Mouse (Mus musculus) MEL (cell line): ENCODE measurements at regions not wholly inside any gene's neighbourhood (a gene's known extent, or its start where the extent isn't known, plus 50 kb on each side); places are given as distances from the start of the nearest gene placed in this dataset.

ENCODE experiments used
- DNase-seq: peaks from one replicate; pipeline ENCODE4 v3.0.0; 2011; ENCODE audit warnings: low read depth, low spot score
- H3K27ac ChIP-seq: 2 replicates; pipeline ENCODE4 v1.5.1; 2012; ENCODE audit warnings: low read depth, mild to moderate bottlenecking, control low read depth, low read length, moderate library complexity; ENCODE audit not compliant: control insufficient read depth
- H3K27me3 ChIP-seq, 2 experiments: fragments of 150-350 bp in 1 of 2; sonication (generic) in 1 of 2; 2 replicates each; pipeline ENCODE4 v1.6.1; 2012; ENCODE audit warnings: low read length in 2 of 2, mild to moderate bottlenecking in 2 of 2, improper control_type of control experiment in 1 of 2, moderate library complexity in 1 of 2; ENCODE audit not compliant: insufficient read depth in 2 of 2, control insufficient read depth in 1 of 2
- H3K36me3 ChIP-seq, 2 experiments: 2 replicates each; pipeline ENCODE4 v1.6.1; 2012 to 2014; ENCODE audit warnings: low read length in 2 of 2, improper control_type of control experiment in 1 of 2, inconsistent platforms in 1 of 2, mild to moderate bottlenecking in 1 of 2; ENCODE audit not compliant: insufficient read depth in 2 of 2, control insufficient read depth in 1 of 2
- H3K4me1 ChIP-seq, 2 experiments: fragments of 150-350 bp in 1 of 2; sonication (generic) in 1 of 2; 2 replicates each; pipeline ENCODE4 v1.6.1; 2012; ENCODE audit warnings: low read length in 2 of 2, improper control_type of control experiment in 1 of 2, mild to moderate bottlenecking in 1 of 2; ENCODE audit not compliant: insufficient read depth in 2 of 2, control insufficient read depth in 1 of 2
- H3K4me3 ChIP-seq, 2 experiments: fragments of 150-350 bp in 1 of 2; sonication (generic) in 1 of 2; 2 replicates each; pipeline ENCODE4 v1.5.1; 2012; ENCODE audit warnings: low read depth in 2 of 2, low read length in 2 of 2, mild to moderate bottlenecking in 2 of 2, moderate library complexity in 2 of 2, control low read depth in 1 of 2, improper control_type of control experiment in 1 of 2; ENCODE audit not compliant: control insufficient read depth in 1 of 2, insufficient read depth in 1 of 2
- H3K79me2 ChIP-seq: 2 replicates; pipeline ENCODE4 v1.6.1; 2012; ENCODE audit warnings: mild to moderate bottlenecking, low read length, moderate library complexity; ENCODE audit not compliant: control insufficient read depth, poor library complexity, insufficient read depth
- H3K9ac ChIP-seq: 2 replicates; pipeline ENCODE4 v1.6.1; 2012; ENCODE audit warnings: low read depth, mild to moderate bottlenecking, control low read depth, low read length, moderate library complexity; ENCODE audit not compliant: control insufficient read depth, poor library complexity, severe bottlenecking
- H3K9me3 ChIP-seq: fragments of 150-350 bp; sonication (generic); replicated peaks from 2 replicates; pipeline ENCODE4 v1.6.1; 2012; ENCODE audit warnings: mild to moderate bottlenecking, low read length, improper control_type of control experiment, moderate library complexity; ENCODE audit not compliant: insufficient read depth
- CHD2 ChIP-seq: IDR thresholded peaks from 2 replicates; pipeline ENCODE4 v1.6.1; 2011; ENCODE audit warnings: low read length, improper control_type of control experiment
- CTCF ChIP-seq, 3 experiments: IDR thresholded peaks in 2 of 3; conservative IDR thresholded peaks in 1 of 3; 2 replicates each; pipeline ENCODE4 v1.5.1; 2011 to 2012; ENCODE audit warnings: low read length in 3 of 3, low read depth in 2 of 3, mild to moderate bottlenecking in 2 of 3, improper control_type of control experiment in 1 of 3, inconsistent platforms in 1 of 3, mixed read lengths in 1 of 3, moderate library complexity in 1 of 3; ENCODE audit not compliant: control insufficient read depth in 1 of 3, insufficient read depth in 1 of 3, poor library complexity in 1 of 3, severe bottlenecking in 1 of 3
- ELF1 ChIP-seq: IDR thresholded peaks from 2 replicates; pipeline ENCODE4 v1.6.1; 2014; ENCODE audit warnings: low read depth, mild to moderate bottlenecking, inconsistent platforms, low read length, improper control_type of control experiment, moderate library complexity
- GABPA ChIP-seq: IDR thresholded peaks from 2 replicates; pipeline ENCODE4 v1.6.1; 2012; ENCODE audit warnings: low read depth, mild to moderate bottlenecking, inconsistent platforms, low read length, improper control_type of control experiment, moderate library complexity
- MAFK ChIP-seq: IDR thresholded peaks from 2 replicates; pipeline ENCODE4 v1.6.1; 2011; ENCODE audit warnings: low read depth, mild to moderate bottlenecking, low read length, improper control_type of control experiment, borderline replicate concordance
- MAX ChIP-seq: IDR thresholded peaks from 2 replicates; pipeline ENCODE4 v1.6.1; 2011; ENCODE audit warnings: low read length, improper control_type of control experiment
- MXI1 ChIP-seq: IDR thresholded peaks from 2 replicates; pipeline ENCODE4 v1.6.1; 2011; ENCODE audit warnings: mild to moderate bottlenecking, low read depth, low read length, improper control_type of control experiment
- MYB ChIP-seq: IDR thresholded peaks from 2 replicates; pipeline ENCODE4 v1.6.1; 2011; ENCODE audit warnings: mild to moderate bottlenecking, low read depth, low read length, improper control_type of control experiment
- MYC ChIP-seq: IDR thresholded peaks from 2 replicates; pipeline ENCODE4 v1.6.1; 2011; ENCODE audit warnings: low read depth, mild to moderate bottlenecking, low read length, improper control_type of control experiment, moderate library complexity
- NELFE ChIP-seq: IDR thresholded peaks from 2 replicates; pipeline ENCODE4 v1.6.1; 2011; ENCODE audit warnings: low read depth, low read length, improper control_type of control experiment
- NRF1 ChIP-seq: IDR thresholded peaks from 2 replicates; pipeline ENCODE4 v1.6.1; 2014; ENCODE audit warnings: low read depth, mild to moderate bottlenecking, inconsistent platforms, low read length, improper control_type of control experiment, moderate library complexity; ENCODE audit not compliant: poor library complexity, insufficient read depth, severe bottlenecking
- POLR2A ChIP-seq, 2 experiments: IDR thresholded peaks; 2 replicates each; pipeline ENCODE4 v1.6.1; 2011 to 2012; ENCODE audit warnings: low read length in 2 of 2, mild to moderate bottlenecking in 2 of 2, control low read depth in 1 of 2, improper control_type of control experiment in 1 of 2, low read depth in 1 of 2, moderate library complexity in 1 of 2; ENCODE audit not compliant: control insufficient read depth in 1 of 2, insufficient read depth in 1 of 2, poor library complexity in 1 of 2
- SIN3A ChIP-seq: IDR thresholded peaks from 2 replicates; pipeline ENCODE4 v1.6.1; 2012; ENCODE audit warnings: low read length, improper control_type of control experiment, inconsistent platforms
- SMC3 ChIP-seq: IDR thresholded peaks from 2 replicates; pipeline ENCODE4 v1.6.1; 2011; ENCODE audit warnings: low read depth, low read length, improper control_type of control experiment
- TBP ChIP-seq: IDR thresholded peaks from 2 replicates; pipeline ENCODE4 v1.8.0; 2011; ENCODE audit warnings: low read depth, low read length, improper control_type of control experiment
- TCF12 ChIP-seq: IDR thresholded peaks from 2 replicates; pipeline ENCODE4 v1.6.1; 2014; ENCODE audit warnings: low read depth, mild to moderate bottlenecking, inconsistent platforms, low read length, improper control_type of control experiment, moderate library complexity
- UBTF ChIP-seq: IDR thresholded peaks from 2 replicates; pipeline ENCODE4 v1.6.1; 2012; ENCODE audit warnings: low read depth, mild to moderate bottlenecking, inconsistent platforms, low read length, improper control_type of control experiment, moderate library complexity, borderline replicate concordance; ENCODE audit not compliant: insufficient read depth
- USF2 ChIP-seq, 2 experiments: IDR thresholded peaks; 2 replicates each; pipeline ENCODE4 v1.6.1; 2011 to 2012; ENCODE audit warnings: improper control_type of control experiment in 2 of 2, low read length in 2 of 2, borderline replicate concordance in 1 of 2, inconsistent platforms in 1 of 2, low read depth in 1 of 2, mild to moderate bottlenecking in 1 of 2; ENCODE audit not compliant: insufficient read depth in 1 of 2
- ZMIZ1 ChIP-seq: IDR thresholded peaks from 2 replicates; pipeline ENCODE4 v1.6.1; 2012; ENCODE audit warnings: low read depth, mild to moderate bottlenecking, inconsistent platforms, low read length, improper control_type of control experiment, moderate library complexity

GRCm38 (mm10) chr6:101463812-101464320, 86.2 kb upstream of the Pdzrn3 start:
- no peaks in the 10 kb centered on the region for H3K27me3 ChIP-seq
- H3K9me3 ChIP-seq: no peaks in the 10 kb centered on the region
- TF ChIP-seq ELF1: no peak
- no peak for TF ChIP-seq MAFK
- TF ChIP-seq NRF1: no peak
- TF ChIP-seq TBP: no peak
- no peak for TF ChIP-seq CHD2
- no peak for TF ChIP-seq USF2 (IDR thresholded peaks at IDR 0.05; ENCODE audit: borderline replicate concordance in 1 of 2, insufficient read depth in 1 of 2, low read depth in 1 of 2, low read length in 2 of 2)
- TF ChIP-seq MXI1: no peak
- no peak for TF ChIP-seq SIN3A
- no peak for TF ChIP-seq ZMIZ1
- TF ChIP-seq MAX: no peak
- TF ChIP-seq GABPA: no peak
- no peak for TF ChIP-seq MYC
- TF ChIP-seq SMC3: no peak
- TF ChIP-seq NELFE: no peak
- TF ChIP-seq TCF12: no peak
- no peak for TF ChIP-seq UBTF
- no peak for TF ChIP-seq POLR2A (IDR thresholded peaks at IDR 0.05; ENCODE audit: control insufficient read depth in 1 of 2, insufficient read depth in 1 of 2, low read depth in 1 of 2, low read length in 2 of 2, poor library complexity in 1 of 2)

GRCm38 (mm10) chr6:101446720-101447119, 69.0 kb upstream of the Pdzrn3 start:
- Histone ChIP-seq H3K9me3 (no peaks in the 10 kb centered on the region), H3K4me1 (no peaks in the 10 kb centered on the region), H3K4me3 (no peak overlapping the region), H3K27me3 (no peaks in the 10 kb centered on the region), H3K9ac (no peak overlapping the region), H3K79me2 (no peaks in the 10 kb centered on the region), H3K36me3 (no peaks in the 10 kb centered on the region), H3K27ac (no peak overlapping the region)
- TF ChIP-seq MYB: no peak
- TF ChIP-seq CTCF (IDR thresholded peaks at IDR 0.05 in 2 of 3, conservative IDR thresholded peaks at IDR 0.05 in 1 of 3; ENCODE audit: control insufficient read depth in 1 of 3, insufficient read depth in 1 of 3, low read depth in 2 of 3, low read length in 3 of 3, poor library complexity in 1 of 3, severe bottlenecking in 1 of 3): no peak
- no peak for TF ChIP-seq MXI1
- no peak for DNase-seq

More at GRCm38 (mm10) chr6:101463812-101464320, 86.2 kb upstream of the Pdzrn3 start:
- H3K9ac ChIP-seq: no peak overlapping the region
- H3K4me1 ChIP-seq: no peaks in the 10 kb centered on the region
- H3K4me3 ChIP-seq: no peak overlapping the region
- no peak for DNase-seq
- H3K27ac ChIP-seq: no peak overlapping the region
- H3K36me3 ChIP-seq: no peaks in the 10 kb centered on the region
- H3K79me2 ChIP-seq: no peaks in the 10 kb centered on the region
